8 mouse cellular contexts compared by ENCODE assay signal in the genomic region with DNA sequence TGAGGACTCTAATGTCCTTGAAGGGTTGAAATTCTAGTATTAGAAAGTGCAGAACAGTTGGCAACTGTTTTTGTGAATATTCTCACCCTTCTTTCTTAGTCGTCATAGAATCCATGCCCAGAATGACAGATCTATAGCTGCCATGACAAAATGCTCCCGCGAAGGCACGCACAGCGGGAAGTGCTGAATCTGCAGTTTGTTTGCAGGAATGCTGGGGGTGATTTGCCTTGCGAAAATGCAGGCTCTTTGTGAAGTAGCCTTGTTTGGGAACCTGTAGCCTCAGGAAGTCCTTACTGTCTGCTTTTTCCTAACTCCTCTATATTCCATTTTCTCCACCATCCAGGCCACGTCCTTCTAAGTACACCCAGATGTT. TPM values are rescaled to one million over a fixed set of nuclear protein-coding genes. Genes with fewer than 3 reads are reported as not detected.
A peak's percentile ranks its signal among the peaks of the same experiment; 100 is the strongest.
DNase-seq lines count a peak whose midpoint lies in the region; ATAC-seq and TF ChIP-seq lines count a peak whose summit lies in the region.

No protein-coding gene starts in this region.

- no peak overlapping the region for H3K27ac ChIP-seq in heart, embryonic 13.5 days (replicated peaks)
- no peak overlapping the region for H3K27ac ChIP-seq in embryonic facial prominence, embryonic 11.5 days (replicated peaks; ENCODE audit: low read depth, low read length)
- H3K27ac ChIP-seq in hindbrain, postnatal 0 days = no peak overlapping the region
- 0 out of 2 replicates have a peak overlapping the region, but pooled peaks have one; percentile 36 for H3K27ac ChIP-seq in midbrain, embryonic 15.5 days
- H3K27ac ChIP-seq in gastrocnemius, adult 2 months = no peak overlapping the region

- H3K4me1 ChIP-seq in heart, embryonic 13.5 days = peaks cover 40% of the 10 kb centered on the region
- peaks cover 5% of the 10 kb centered on the region for H3K4me1 ChIP-seq in embryonic facial prominence, embryonic 11.5 days (ENCODE audit: control insufficient read depth, insufficient read depth, low read length)
- peaks cover 4% of the 10 kb centered on the region; the same call in 1 of the 2 replicates for H3K4me1 ChIP-seq in hindbrain, postnatal 0 days (ENCODE audit: insufficient read depth, low read length)
- peaks cover 26% of the 10 kb centered on the region for H3K4me1 ChIP-seq in midbrain, embryonic 15.5 days

- 0 out of 2 replicates have a peak overlapping the region, but pooled peaks have one; percentile 93 for H3K9ac ChIP-seq in heart, embryonic 13.5 days
- no peak overlapping the region for H3K9ac ChIP-seq in embryonic facial prominence, embryonic 11.5 days (replicated peaks; ENCODE audit: low read length)
- no peak overlapping the region; the same call in 1 of the 2 replicates for H3K9ac ChIP-seq in hindbrain, postnatal 0 days (replicated peaks; ENCODE audit: low read length)
- H3K9ac ChIP-seq in midbrain, embryonic 15.5 days = no peak overlapping the region

- H3K36me3 ChIP-seq in heart, embryonic 13.5 days = no peaks in the 10 kb centered on the region
- no peaks in the 10 kb centered on the region for H3K36me3 ChIP-seq in embryonic facial prominence, embryonic 11.5 days (replicated peaks; ENCODE audit: control insufficient read depth, insufficient read depth, low read depth, low read length)
- no peaks in the 10 kb centered on the region for H3K36me3 ChIP-seq in hindbrain, postnatal 0 days (ENCODE audit: insufficient read depth, low read length)
- H3K36me3 ChIP-seq in midbrain, embryonic 15.5 days (replicated peaks) = no peaks in the 10 kb centered on the region

- no peak for DNase-seq in heart, postnatal 36 days
- DNase-seq in embryonic facial prominence, embryonic 11.5 days (ENCODE audit: low spot score) = no peak
- DNase-seq in hindbrain, postnatal 0 days (ENCODE audit: low spot score) = no peak
- DNase-seq in ovary, postnatal 10 days (ENCODE audit: low spot score) = no peak
- no peak for DNase-seq in spleen, postnatal 36 days (ENCODE audit: low spot score in 2 of 2)
- DNase-seq in gastrocnemius, adult 2 months = no peak

- peak overlapping the region; percentile 90; the same call in 1 of the 2 replicates for H3K4me3 ChIP-seq in heart, embryonic 13.5 days
- H3K4me3 ChIP-seq in embryonic facial prominence, embryonic 11.5 days (ENCODE audit: low read depth, low read length) = no peak overlapping the region
- peak overlapping the region; percentile 7; the same call in 1 of the 2 replicates for H3K4me3 ChIP-seq in hindbrain, postnatal 0 days (ENCODE audit: low read length)
- peak overlapping the region; percentile 80; the same call in 1 of the 2 replicates for H3K4me3 ChIP-seq in midbrain, embryonic 15.5 days
- H3K4me3 ChIP-seq in gastrocnemius, adult 2 months = no peak overlapping the region

- TF ChIP-seq CTCF in hindbrain, postnatal 0 days (IDR thresholded peaks at IDR 0.05; ENCODE audit: low read depth) = no peak
- TF ChIP-seq CTCF in gastrocnemius, adult 2 months (IDR thresholded peaks at IDR 0.05) = no peak

- peak overlapping the region; percentile 91 for H3K4me2 ChIP-seq in heart, embryonic 13.5 days
- H3K4me2 ChIP-seq in embryonic facial prominence, embryonic 11.5 days (ENCODE audit: low read depth, low read length) = peak overlapping the region; percentile 6; the same call in 1 of the 2 replicates
- H3K4me2 ChIP-seq in hindbrain, postnatal 0 days (ENCODE audit: low read depth, low read length) = peak overlapping the region; percentile 98
- H3K4me2 ChIP-seq in midbrain, embryonic 15.5 days = peak overlapping the region; percentile 98

- WGBS in heart, embryonic 13.5 days = 14% methylated on average over 7 of the region's 7 CpGs
- WGBS in embryonic facial prominence, embryonic 11.5 days = 3% methylated on average over 7 of the region's 7 CpGs
- WGBS in hindbrain, postnatal 0 days = 9% methylated on average over 7 of the region's 7 CpGs
- WGBS in midbrain, embryonic 15.5 days = 9% methylated on average over 7 of the region's 7 CpGs

- intact Hi-C loops in heart, postnatal 36 days (cut with DNase I) = no loop called here
- intact Hi-C loops in gastrocnemius, adult 2 months (cut with DNase I) = no loop called here

- ATAC-seq in heart, embryonic 13.5 days (ENCODE audit: extremely low read depth, insufficient number of reproducible peaks, low FRiP score, low TSS enrichment) = no peak
- ATAC-seq in embryonic facial prominence, embryonic 11.5 days (replicated peaks; ENCODE audit: insufficient number of reproducible peaks, low FRiP score, low TSS enrichment, low read depth) = no peak
- no peak for ATAC-seq in hindbrain, postnatal 0 days
- ATAC-seq in midbrain, embryonic 15.5 days (replicated peaks) = no peak

- H3K27me3 ChIP-seq in heart, embryonic 13.5 days (replicated peaks) = peaks cover 12% of the 10 kb centered on the region; the same call in 1 of the 2 replicates
- no peaks in the 10 kb centered on the region; the same call in 1 of the 2 replicates for H3K27me3 ChIP-seq in embryonic facial prominence, embryonic 11.5 days (ENCODE audit: control insufficient read depth, insufficient read depth, low read length)
- no peaks in the 10 kb centered on the region for H3K27me3 ChIP-seq in hindbrain, postnatal 0 days (ENCODE audit: insufficient read depth, low read length)
- H3K27me3 ChIP-seq in midbrain, embryonic 15.5 days (replicated peaks) = peaks cover 17% of the 10 kb centered on the region

- H3K9me3 ChIP-seq in heart, embryonic 13.5 days = no peaks in the 10 kb centered on the region
- no peaks in the 10 kb centered on the region for H3K9me3 ChIP-seq in embryonic facial prominence, embryonic 11.5 days (replicated peaks; ENCODE audit: control insufficient read depth, low read length)
- H3K9me3 ChIP-seq in hindbrain, postnatal 0 days (ENCODE audit: low read length) = no peaks in the 10 kb centered on the region
- H3K9me3 ChIP-seq in midbrain, embryonic 15.5 days = no peaks in the 10 kb centered on the region

RNA-seq across cellular contexts. Expression of a gene that starts 1.0 kb away (rescaled TPM):
- polyA plus RNA-seq in heart, embryonic 13.5 days (2015; fragmentation: Nextera tagmentation; extraction: Ambion mirVana) = 19.2 and 24.0 TPM in 2 replicates
- total RNA-seq in heart, postnatal 36 days (2021) = 10 to 100 TPM; 10.8 to 14.2 TPM
- polyA plus RNA-seq in embryonic facial prominence, embryonic 11.5 days (2014; fragmentation: Nextera tagmentation; extraction: Ambion mirVana) = 11.9 and 12.8 TPM in 2 replicates
- total RNA-seq in hindbrain, postnatal 0 days (2014; rRNA removed) = 9.4 and 13.5 TPM in 2 replicates
- 7.5 and 8.0 TPM in 2 replicates for polyA plus RNA-seq in hindbrain, postnatal 0 days (2015; fragmentation: Nextera tagmentation; extraction: Ambion mirVana)
- polyA plus RNA-seq in midbrain, embryonic 15.5 days (2015; fragmentation: Nextera tagmentation; extraction: Ambion mirVana) = 7.5 and 9.9 TPM in 2 replicates
- 1 to 10 TPM; 1.6 to 4.1 TPM for total RNA-seq in gastrocnemius, adult 2 months (2021)

Comparison
In these comparisons a context has a peak if more than half of its experiments do, and no peak if none do; other contexts are left out.
1. H3K4me2 ChIP-seq: peak in every context shown above with its lines; median percentile 98 in hindbrain, postnatal 0 days; 98 in midbrain, embryonic 15.5 days; 91 in heart, embryonic 13.5 days; 6 in embryonic facial prominence, embryonic 11.5 days.
2. H3K4me3 ChIP-seq: peak in heart, embryonic 13.5 days (single experiment), hindbrain, postnatal 0 days (single experiment) and midbrain, embryonic 15.5 days (single experiment); none in embryonic facial prominence, embryonic 11.5 days (single experiment) and gastrocnemius, adult 2 months (single experiment).